Comparison of ENCODE assay signal across 8 mouse cellular contexts in genomic region chr17:56897630-56898195, GRCm38 (mm10). TPM values are rescaled to one million over a fixed set of nuclear protein-coding genes. Genes with fewer than 3 reads are reported as not detected.
DNase-seq lines count a peak whose midpoint lies in the region; ATAC-seq and TF ChIP-seq lines count a peak whose summit lies in the region.

No protein-coding gene starts in this region.

- DNase-seq in cerebellum, adult 2 months: peak; percentile 77 to 80
- DNase-seq in hindbrain, embryonic 10.5 days (ENCODE audit: low spot score): peak; percentile 69
- DNase-seq in layer of hippocampus, adult 9-10 months (ENCODE audit: low spot score): peak; percentile 72
- peak; percentile 42 for DNase-seq in ovary, postnatal 10 days (ENCODE audit: low spot score)
- DNase-seq in thymus, postnatal 0 days (ENCODE audit: low spot score): peak; percentile 82

- TF ChIP-seq POLR2A in ES-Bruce4 (IDR thresholded peaks at IDR 0.05; ENCODE audit: insufficient read depth, low read length): no peak
- TF ChIP-seq POLR2A in cerebellum, adult 2 months (IDR thresholded peaks at IDR 0.05; ENCODE audit: borderline replicate concordance, insufficient read depth, low read length): no peak

- no peaks in the 10 kb centered on the region for H3K4me1 ChIP-seq in ES-Bruce4 (ENCODE audit: control insufficient read depth, insufficient read depth, low read length)
- peaks cover 6% of the 10 kb centered on the region for H3K4me1 ChIP-seq in cerebellum, adult 2 months (ENCODE audit: control insufficient read depth, insufficient read depth, low read length)
- peaks cover 11% of the 10 kb centered on the region for H3K4me1 ChIP-seq in hindbrain, embryonic 10.5 days (replicated peaks)
- no peaks in the 10 kb centered on the region for H3K4me1 ChIP-seq in lung, embryonic 16.5 days (replicated peaks; ENCODE audit: control insufficient read depth, insufficient read depth, low read length)

- no peak overlapping the region for H3K27ac ChIP-seq in ES-Bruce4 (ENCODE audit: insufficient read depth, low read length)
- H3K27ac ChIP-seq in cerebellum, adult 2 months (ENCODE audit: insufficient read depth, low read length): no peak overlapping the region
- no peak overlapping the region for H3K27ac ChIP-seq in hindbrain, embryonic 10.5 days
- H3K27ac ChIP-seq in lung, embryonic 16.5 days (ENCODE audit: low read length): no peak overlapping the region

- H3K9ac ChIP-seq in ES-Bruce4 (ENCODE audit: low read depth, poor library complexity, severe bottlenecking): no peak overlapping the region
- H3K9ac ChIP-seq in lung, embryonic 16.5 days (ENCODE audit: low read length): no peak overlapping the region

- no peaks in the 10 kb centered on the region for H3K9me3 ChIP-seq in ES-Bruce4 (replicated peaks; ENCODE audit: control insufficient read depth, insufficient read depth, low read length, poor library complexity, severe bottlenecking)
- H3K9me3 ChIP-seq in hindbrain, embryonic 10.5 days: no peaks in the 10 kb centered on the region
- no peaks in the 10 kb centered on the region for H3K9me3 ChIP-seq in lung, embryonic 16.5 days (ENCODE audit: control insufficient read depth, low read length)

- H3K4me3 ChIP-seq in ES-Bruce4 (ENCODE audit: low read depth, low read length): no peak overlapping the region
- no peak overlapping the region for H3K4me3 ChIP-seq in cerebellum, adult 2 months (replicated peaks; ENCODE audit: insufficient read depth, low read depth, low read length)
- H3K4me3 ChIP-seq in hindbrain, embryonic 10.5 days: no peak overlapping the region
- no peak overlapping the region for H3K4me3 ChIP-seq in lung, embryonic 16.5 days (ENCODE audit: low read length)

- ATAC-seq in frontal cortex, adult (ENCODE audit: low TSS enrichment): peak; percentile 76
- peak; percentile 84 for ATAC-seq in lung, embryonic 16.5 days (ENCODE audit: low read depth)

- H3K27me3 ChIP-seq in ES-Bruce4 (ENCODE audit: control insufficient read depth, insufficient read depth, low read length, poor library complexity, severe bottlenecking): no peaks in the 10 kb centered on the region
- H3K27me3 ChIP-seq in cerebellum, adult 2 months (ENCODE audit: control insufficient read depth, insufficient read depth, low read length): no peaks in the 10 kb centered on the region
- no peaks in the 10 kb centered on the region for H3K27me3 ChIP-seq in hindbrain, embryonic 10.5 days (ENCODE audit: insufficient read depth, poor library complexity, severe bottlenecking)
- H3K27me3 ChIP-seq in lung, embryonic 16.5 days (ENCODE audit: control insufficient read depth, insufficient read depth, low read depth, low read length): no peaks in the 10 kb centered on the region

- TF ChIP-seq EP300 in ES-Bruce4 (IDR thresholded peaks at IDR 0.05; ENCODE audit: insufficient read depth, low read depth, low read length): no peak

- no peak overlapping the region for H3K4me2 ChIP-seq in lung, embryonic 16.5 days (ENCODE audit: low read depth, low read length)

- 63% methylated on average over 7 of the region's 7 CpGs for WGBS in cerebellum, adult 2 months
- WGBS in hindbrain, embryonic 10.5 days: 87% methylated on average over 7 of the region's 7 CpGs
- 78% methylated on average over 7 of the region's 7 CpGs for WGBS in lung, embryonic 16.5 days

- H3K36me3 ChIP-seq in ES-Bruce4 (ENCODE audit: control insufficient read depth, insufficient read depth, low read length, poor library complexity, severe bottlenecking): 0 out of 2 replicates have a peak, but pooled peaks cover 4% of the 10 kb centered on the region
- peaks cover 100% of the 10 kb centered on the region for H3K36me3 ChIP-seq in hindbrain, embryonic 10.5 days
- H3K36me3 ChIP-seq in lung, embryonic 16.5 days (ENCODE audit: control insufficient read depth, insufficient read depth, low read length): peaks cover 46% of the 10 kb centered on the region

- peak; percentile 93 for TF ChIP-seq CTCF in ES-Bruce4 (IDR thresholded peaks at IDR 0.05; ENCODE audit: low read depth, low read length)
- TF ChIP-seq CTCF in cerebellum, adult 2 months (IDR thresholded peaks at IDR 0.05; ENCODE audit: borderline replicate concordance, insufficient read depth, low read depth, low read length): peak; percentile 95

RNA-seq across cellular contexts. Expression of gene 1700061G19Rik, which starts 22.4 kb away (rescaled TPM):
- polyA plus RNA-seq in ES-Bruce4 (2011; ENCODE audit: insufficient read depth, insufficient read length, low read depth, missing spikeins): 8.0 and 8.4 TPM in 2 replicates
- 0.03 TPM in 1 of 2 replicates, not detected in the other for polyA plus RNA-seq in cerebellum, adult 2 months (2012; rRNA removed)
- polyA plus RNA-seq in hindbrain, embryonic 10.5 days (2016; fragmentation: Nextera tagmentation; extraction: Ambion mirVana): 0.54 and 0.63 TPM in 2 replicates
- 0.43 and 0.53 TPM in 2 replicates for polyA plus RNA-seq in lung, embryonic 16.5 days (2015; fragmentation: Nextera tagmentation; extraction: Ambion mirVana)
- 0.21 and 0.26 TPM in 2 replicates for polyA plus RNA-seq in thymus, postnatal 0 days (2015; fragmentation: Nextera tagmentation; extraction: Ambion mirVana)

RNA-seq across cellular contexts. Expression of gene Acsbg2, which starts 23.5 kb away (rescaled TPM):
- 0.46 and 0.68 TPM in 2 replicates for polyA plus RNA-seq in ES-Bruce4 (2011; ENCODE audit: insufficient read depth, insufficient read length, low read depth, missing spikeins)
- 0.03 TPM in 2 replicates for polyA plus RNA-seq in cerebellum, adult 2 months (2012; rRNA removed)
- polyA plus RNA-seq in hindbrain, embryonic 10.5 days (2016; fragmentation: Nextera tagmentation; extraction: Ambion mirVana): not detected in 2 replicates
- not detected in 2 replicates for polyA plus RNA-seq in lung, embryonic 16.5 days (2015; fragmentation: Nextera tagmentation; extraction: Ambion mirVana)
- polyA plus RNA-seq in thymus, postnatal 0 days (2015; fragmentation: Nextera tagmentation; extraction: Ambion mirVana): not detected in 2 replicates

RNA-seq across cellular contexts. Expression of gene Mllt1, which starts 37.5 kb away (rescaled TPM):
- 20.7 and 21.9 TPM in 2 replicates for polyA plus RNA-seq in ES-Bruce4 (2011; ENCODE audit: insufficient read depth, insufficient read length, low read depth, missing spikeins)
- 45.7 and 47.9 TPM in 2 replicates for polyA plus RNA-seq in cerebellum, adult 2 months (2012; rRNA removed)
- 65.4 and 82.4 TPM in 2 replicates for polyA plus RNA-seq in hindbrain, embryonic 10.5 days (2016; fragmentation: Nextera tagmentation; extraction: Ambion mirVana)
- 34.8 and 40.6 TPM in 2 replicates for polyA plus RNA-seq in lung, embryonic 16.5 days (2015; fragmentation: Nextera tagmentation; extraction: Ambion mirVana)
- 24.2 and 26.6 TPM in 2 replicates for polyA plus RNA-seq in thymus, postnatal 0 days (2015; fragmentation: Nextera tagmentation; extraction: Ambion mirVana)
